Mouse (Mus musculus) forebrain, embryonic 14.5 days (tissue): Measurements from ENCODE around the gene Patj. TPM values are rescaled to one million over a fixed set of nuclear protein-coding genes. Genes with fewer than 3 reads are reported as not detected.

Source experiments
- ATAC-seq: fragments of 200-750 bp; cut with Nextera tagmentation; 2 replicates; pipeline ENCODE4 v1.8.0; 2017; ENCODE audit warnings: mild to moderate bottlenecking, moderate library complexity
- DNase-seq: peaks from one replicate; pipeline ENCODE4 v3.0.0-alpha.2; 2015; ENCODE audit warnings: low spot score
- H3K27ac ChIP-seq: fragments of 300-500 bp; sonication (generic); 2 replicates; pipeline ENCODE4 v1.5.1; 2014; ENCODE audit warnings: low read depth, mild to moderate bottlenecking, control low read depth, low read length, moderate library complexity
- H3K27me3 ChIP-seq: fragments of 300-500 bp; sonication (generic); replicated peaks from 2 replicates; pipeline ENCODE4 v1.6.1; 2014; ENCODE audit warnings: low read length, control low read depth, mixed read lengths; ENCODE audit not compliant: control insufficient read depth, insufficient read depth
- H3K36me3 ChIP-seq: fragments of 300-500 bp; sonication (generic); 2 replicates; pipeline ENCODE4 v1.6.1; 2014; ENCODE audit warnings: low read length, control low read depth; ENCODE audit not compliant: control insufficient read depth, insufficient read depth
- H3K4me1 ChIP-seq: fragments of 300-500 bp; sonication (generic); 2 replicates; pipeline ENCODE4 v1.6.1; 2014; ENCODE audit warnings: antibody characterized with exemption, low read length, control low read depth; ENCODE audit not compliant: control insufficient read depth, insufficient read depth
- H3K4me2 ChIP-seq: fragments of 300-500 bp; sonication (generic); 2 replicates; pipeline ENCODE4 v1.6.1; 2014; ENCODE audit warnings: mild to moderate bottlenecking, control low read depth, low read length
- H3K4me3 ChIP-seq: fragments of 300-500 bp; sonication (generic); 2 replicates; pipeline ENCODE4 v1.5.1; 2014; ENCODE audit warnings: low read depth, low read length, control low read depth
- H3K9ac ChIP-seq: fragments of 300-500 bp; sonication (generic); 2 replicates; pipeline ENCODE4 v1.6.1; 2014; ENCODE audit warnings: mild to moderate bottlenecking, low read length, control low read depth, moderate library complexity
- H3K9me3 ChIP-seq: fragments of 300-500 bp; sonication (generic); replicated peaks from 2 replicates; pipeline ENCODE4 v1.6.1; 2016; ENCODE audit warnings: low read length, control low read depth, mixed read lengths; ENCODE audit not compliant: control insufficient read depth
- WGBS: fragments of 180-500 bp; shearing (Covaris S2); extraction: QIAGEN DNeasy Blood & Tissue Kit; methylation state at CpG from one replicate; pipeline ENCODE4 v1.1.7; 2014; 5-methylcytosine and 5-hydroxymethylcytosine counted together
- polyA plus RNA-seq: library from polyadenylated mRNA; unstranded; fragments of >200 nt; fragmentation: Nextera tagmentation; extraction: Ambion mirVana; gene quantifications from 2 replicates; pipeline ENCODE4 v1.2.1, GENCODE M21; 2014

The Patj gene
- polyA plus RNA-seq, 1 experiment from 2014 or later: 7.1 TPM

- H3K4me1 ChIP-seq: no peaks in the 10 kb centered on the region
- no peak overlapping the region for H3K4me3 ChIP-seq
- H3K9ac ChIP-seq: no peak overlapping the region
- H3K27me3 ChIP-seq: no peaks in the 10 kb centered on the region
- 92% methylated on average over 4 of the region's 4 CpGs for WGBS
- DNase-seq (no peak), ATAC-seq (no peak)
- H3K27ac ChIP-seq: no peak overlapping the region
- no peaks in the 10 kb centered on the region for H3K36me3 ChIP-seq
- no peak overlapping the region for H3K4me2 ChIP-seq
- no peaks in the 10 kb centered on the region for H3K9me3 ChIP-seq
Measured at GRCm38 (mm10) chr4:98486901-98487300, 91.3 kb downstream of the Patj start.

GRCm38 (mm10) chr4:98489386-98489785 is 93.8 kb downstream of the Patj start:
- no peaks in the 10 kb centered on the region for H3K4me1 ChIP-seq
- peak; percentile 44 for DNase-seq
- H3K9ac ChIP-seq: no peak overlapping the region
- H3K4me2 ChIP-seq: no peak overlapping the region
- H3K27ac ChIP-seq: no peak overlapping the region
- no peaks in the 10 kb centered on the region for H3K9me3 ChIP-seq
- ATAC-seq: no peak
- no peak overlapping the region for H3K4me3 ChIP-seq
- 35% methylated on average over 1 of the region's 1 CpGs for WGBS
- no peaks in the 10 kb centered on the region for H3K27me3 ChIP-seq
- H3K36me3 ChIP-seq: no peaks in the 10 kb centered on the region

- H3K27ac ChIP-seq: no peak overlapping the region
- ATAC-seq: no peak
- 93% methylated on average over 4 of the region's 4 CpGs for WGBS
Measured at GRCm38 (mm10) chr4:98498341-98498740, 102.8 kb downstream of the Patj start.

GRCm38 (mm10) chr4:98500182-98500581 is 104.6 kb downstream of the Patj start:
- 79% methylated on average over 5 of the region's 5 CpGs for WGBS
- Histone ChIP-seq H3K27ac (no peak overlapping the region), H3K9me3 (no peaks in the 10 kb centered on the region), H3K4me2 (no peak overlapping the region), H3K4me1 (no peaks in the 10 kb centered on the region), H3K27me3 (no peaks in the 10 kb centered on the region), H3K9ac (no peak overlapping the region), H3K36me3 (no peaks in the 10 kb centered on the region), H3K4me3 (no peak overlapping the region)
- DNase-seq: no peak
- no peak for ATAC-seq

More at GRCm38 (mm10) chr4:98498341-98498740, 102.8 kb downstream of the Patj start:
- Histone ChIP-seq H3K27me3 (no peaks in the 10 kb centered on the region), H3K4me2 (no peak overlapping the region), H3K36me3 (no peaks in the 10 kb centered on the region), H3K4me1 (no peaks in the 10 kb centered on the region), H3K9ac (no peak overlapping the region), H3K9me3 (no peaks in the 10 kb centered on the region), H3K4me3 (no peak overlapping the region)
- no peak for DNase-seq

GRCm38 (mm10) chr4:98500875-98501274 is 105.3 kb downstream of the Patj start:
- Histone ChIP-seq H3K27me3 (no peaks in the 10 kb centered on the region), H3K4me1 (no peaks in the 10 kb centered on the region), H3K9me3 (no peaks in the 10 kb centered on the region), H3K36me3 (no peaks in the 10 kb centered on the region), H3K4me2 (no peak overlapping the region), H3K27ac (no peak overlapping the region), H3K9ac (no peak overlapping the region), H3K4me3 (no peak overlapping the region)
- DNase-seq (no peak), ATAC-seq (no peak)
- WGBS: 56% methylated on average over 2 of the region's 2 CpGs

GRCm38 (mm10) chr4:98504743-98505142 is 109.2 kb downstream of the Patj start:
- Histone ChIP-seq H3K27me3 (no peaks in the 10 kb centered on the region), H3K4me1 (no peaks in the 10 kb centered on the region), H3K4me2 (no peak overlapping the region), H3K4me3 (no peak overlapping the region), H3K9me3 (no peaks in the 10 kb centered on the region), H3K27ac (no peak overlapping the region), H3K36me3 (no peaks in the 10 kb centered on the region), H3K9ac (no peak overlapping the region)
- ATAC-seq (no peak), DNase-seq (no peak)
- WGBS: 68% methylated on average over 3 of the region's 3 CpGs

GRCm38 (mm10) chr4:98508471-98509271 is 113.1 kb downstream of the Patj start:
- Histone ChIP-seq H3K9me3 (no peaks in the 10 kb centered on the region), H3K36me3 (no peaks in the 10 kb centered on the region), H3K4me3 (no peak overlapping the region), H3K27ac (no peak overlapping the region), H3K27me3 (no peaks in the 10 kb centered on the region), H3K9ac (no peak overlapping the region), H3K4me1 (no peaks in the 10 kb centered on the region), H3K4me2 (no peak overlapping the region)
- ATAC-seq (peak; percentile 38; the same call in 1 of the 2 replicates), DNase-seq (no peak)
- WGBS: 65% methylated on average over 11 of the region's 11 CpGs

GRCm38 (mm10) chr4:98509939-98510338 is 114.4 kb downstream of the Patj start:
- Histone ChIP-seq H3K27me3 (no peaks in the 10 kb centered on the region), H3K4me1 (no peaks in the 10 kb centered on the region), H3K36me3 (0 out of 2 replicates have a peak, but pooled peaks cover 4% of the 10 kb centered on the region), H3K27ac (no peak overlapping the region), H3K9ac (no peak overlapping the region), H3K9me3 (no peaks in the 10 kb centered on the region), H3K4me2 (no peak overlapping the region), H3K4me3 (no peak overlapping the region)
- 79% methylated on average over 5 of the region's 5 CpGs for WGBS
- ATAC-seq: no peak
- no peak for DNase-seq

GRCm38 (mm10) chr4:98511296-98511695 is 115.7 kb downstream of the Patj start:
- Histone ChIP-seq H3K27me3 (no peaks in the 10 kb centered on the region), H3K4me2 (no peak overlapping the region), H3K9me3 (no peaks in the 10 kb centered on the region), H3K4me3 (no peak overlapping the region), H3K27ac (0 out of 2 replicates have a peak overlapping the region, but pooled peaks have one; percentile 60), H3K36me3 (0 out of 2 replicates have a peak, but pooled peaks cover 4% of the 10 kb centered on the region), H3K4me1 (no peaks in the 10 kb centered on the region), H3K9ac (no peak overlapping the region)
- peak; percentile 53 for DNase-seq
- peak; percentile 75; the same call in 1 of the 2 replicates for ATAC-seq
- WGBS: 35% methylated on average over 2 of the region's 2 CpGs
